Mouse (Mus musculus): ENCODE data around the gene Creb3l1.

- TF ChIP-seq CTCF (IDR thresholded peaks at IDR 0.05; ENCODE audit: extremely low read depth, insufficient read length, insufficient replicate concordance, low read depth, low read length) (no peak), POLR2A (IDR thresholded peaks at IDR 0.05; ENCODE audit: low read depth, low read length) (no peak)
Measured at GRCm38 (mm10) chr2:91980245-91980644, 44.1 kb downstream of the Creb3l1 start.

All from small intestine, adult 2 months (tissue).